Mouse (Mus musculus) G1E (cell line): ENCODE measurements at regions not wholly inside any gene's neighbourhood (a gene's known extent, or its start where the extent isn't known, plus 50 kb on each side); places are given as distances from the start of the nearest gene placed in this dataset.

Source experiments
- CTCF ChIP-seq: IDR thresholded peaks from 2 replicates; pipeline ENCODE4 v1.5.1; 2012; ENCODE audit warnings: low read depth, low read length, inconsistent platforms, mixed read lengths
- GATA1 ChIP-seq: IDR thresholded peaks from 2 replicates; pipeline ENCODE4 v1.6.1; 2012; ENCODE audit warnings: borderline replicate concordance, low read length, inconsistent platforms, mixed read lengths

- TF ChIP-seq GATA1 (no peak), CTCF (no peak)
Observed at GRCm38 (mm10) chr1:190541892-190542291, 369.7 kb downstream of the Rps6kc1 start.
